Mouse (Mus musculus): ENCODE measurements at regions not wholly inside any gene's neighbourhood (a gene's known extent, or its start where the extent isn't known, plus 50 kb on each side); places are given as distances from the start of the nearest gene placed in this dataset.

DNA sequence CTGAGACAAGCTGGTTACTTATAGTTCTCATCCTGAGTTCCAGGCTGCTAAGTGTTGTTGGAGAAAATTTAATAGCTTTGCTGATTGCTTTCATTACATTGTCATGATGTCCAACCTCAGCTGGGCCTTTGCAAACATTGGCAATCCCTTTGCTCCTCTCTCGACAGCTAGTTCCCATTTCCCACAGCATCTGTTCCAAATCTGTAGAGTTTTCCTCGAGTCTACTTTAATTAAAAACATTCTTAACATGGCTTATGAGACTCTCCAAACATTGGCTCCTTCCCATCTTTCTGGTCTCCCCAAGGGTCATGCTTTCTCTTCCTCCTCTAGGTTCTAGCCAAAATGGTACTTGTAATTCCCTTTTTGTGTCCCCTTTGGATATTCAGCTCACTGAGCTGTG, 672.6 kb upstream of the Gm8797 start:
- 0 out of 2 replicates have a peak, but pooled peaks cover 2% of the 10 kb centered on the region for H3K9me3 ChIP-seq (ENCODE audit: control insufficient read depth, low read length)
- no peak overlapping the region for H3K27ac ChIP-seq (ENCODE audit: low read length)
- H3K9ac ChIP-seq (replicated peaks; ENCODE audit: low read depth, low read length), result no peak overlapping the region
- no peak for ATAC-seq
- H3K36me3 ChIP-seq (ENCODE audit: control insufficient read depth, insufficient read depth), result no peaks in the 10 kb centered on the region
- no peak overlapping the region for H3K4me3 ChIP-seq (replicated peaks; ENCODE audit: low read length)
- WGBS, result 51% methylated on average over 2 of the region's 2 CpGs
- no peaks in the 10 kb centered on the region for H3K4me1 ChIP-seq (replicated peaks; ENCODE audit: control insufficient read depth, insufficient read depth, low read length)
- no peaks in the 10 kb centered on the region for H3K27me3 ChIP-seq (replicated peaks; ENCODE audit: control insufficient read depth, insufficient read depth, low read length)
- no peak overlapping the region for H3K4me2 ChIP-seq (ENCODE audit: low read length)

- no peak for ATAC-seq
- no peaks in the 10 kb centered on the region for H3K27me3 ChIP-seq (replicated peaks; ENCODE audit: control insufficient read depth, insufficient read depth, low read length)
- no peak overlapping the region for H3K27ac ChIP-seq (ENCODE audit: low read length)
- no peaks in the 10 kb centered on the region for H3K9me3 ChIP-seq (ENCODE audit: control insufficient read depth, low read length)
- no peaks in the 10 kb centered on the region for H3K36me3 ChIP-seq (ENCODE audit: control insufficient read depth, insufficient read depth)
- H3K4me1 ChIP-seq (replicated peaks; ENCODE audit: control insufficient read depth, insufficient read depth, low read length), result peaks cover 4% of the 10 kb centered on the region; the same call in 1 of the 2 replicates
- H3K4me2 ChIP-seq (ENCODE audit: low read length), result no peak overlapping the region
- H3K4me3 ChIP-seq (replicated peaks; ENCODE audit: low read length), result no peak overlapping the region
- H3K9ac ChIP-seq (replicated peaks; ENCODE audit: low read depth, low read length), result no peak overlapping the region
Measured at GRCm38 (mm10) chr3:5086721-5087120, 663.9 kb upstream of the Gm8797 start.

DNA sequence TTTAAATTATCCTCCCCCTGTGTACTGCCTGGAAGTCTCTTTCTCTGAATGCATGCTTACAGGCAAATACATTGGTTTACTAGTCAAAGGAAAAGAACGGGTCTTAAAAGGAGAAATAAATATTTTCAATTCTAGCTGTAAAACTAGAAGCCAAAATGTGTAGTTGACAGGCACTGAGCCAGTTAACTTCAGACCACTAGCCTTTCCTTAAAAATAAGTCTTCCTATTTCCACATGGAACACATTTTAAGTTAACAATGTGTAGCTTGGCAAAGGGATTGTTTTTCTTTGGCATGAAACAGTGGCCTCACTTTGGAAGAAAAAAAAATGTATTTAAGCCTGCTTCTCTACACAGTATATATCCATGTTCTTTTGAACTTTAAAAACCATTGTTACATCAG, 661.7 kb upstream of the Gm8797 start:
- Histone ChIP-seq H3K9me3 (ENCODE audit: control insufficient read depth, low read length) (no peaks in the 10 kb centered on the region), H3K4me1 (replicated peaks; ENCODE audit: control insufficient read depth, insufficient read depth, low read length) (peaks cover 4% of the 10 kb centered on the region; the same call in 1 of the 2 replicates), H3K4me2 (ENCODE audit: low read length) (no peak overlapping the region), H3K27me3 (replicated peaks; ENCODE audit: control insufficient read depth, insufficient read depth, low read length) (no peaks in the 10 kb centered on the region), H3K9ac (replicated peaks; ENCODE audit: low read depth, low read length) (no peak overlapping the region), H3K36me3 (ENCODE audit: control insufficient read depth, insufficient read depth) (no peaks in the 10 kb centered on the region), H3K27ac (ENCODE audit: low read length) (no peak overlapping the region), H3K4me3 (replicated peaks; ENCODE audit: low read length) (no peak overlapping the region)
- ATAC-seq, result no peak
- 72% methylated on average over 1 of the region's 1 CpGs for WGBS

GRCm38 (mm10) chr3:5089393-5090010, 661.1 kb upstream of the Gm8797 start:
- Histone ChIP-seq H3K36me3 (ENCODE audit: control insufficient read depth, insufficient read depth) (no peaks in the 10 kb centered on the region), H3K4me3 (replicated peaks; ENCODE audit: low read length) (no peak overlapping the region), H3K27ac (ENCODE audit: low read length) (no peak overlapping the region), H3K4me2 (ENCODE audit: low read length) (no peak overlapping the region), H3K9ac (replicated peaks; ENCODE audit: low read depth, low read length) (no peak overlapping the region), H3K27me3 (replicated peaks; ENCODE audit: control insufficient read depth, insufficient read depth, low read length) (no peaks in the 10 kb centered on the region), H3K4me1 (replicated peaks; ENCODE audit: control insufficient read depth, insufficient read depth, low read length) (peaks cover 4% of the 10 kb centered on the region; the same call in 1 of the 2 replicates), H3K9me3 (ENCODE audit: control insufficient read depth, low read length) (no peaks in the 10 kb centered on the region)
- ATAC-seq, result no peak
- 87% methylated on average over 4 of the region's 4 CpGs for WGBS

DNA sequence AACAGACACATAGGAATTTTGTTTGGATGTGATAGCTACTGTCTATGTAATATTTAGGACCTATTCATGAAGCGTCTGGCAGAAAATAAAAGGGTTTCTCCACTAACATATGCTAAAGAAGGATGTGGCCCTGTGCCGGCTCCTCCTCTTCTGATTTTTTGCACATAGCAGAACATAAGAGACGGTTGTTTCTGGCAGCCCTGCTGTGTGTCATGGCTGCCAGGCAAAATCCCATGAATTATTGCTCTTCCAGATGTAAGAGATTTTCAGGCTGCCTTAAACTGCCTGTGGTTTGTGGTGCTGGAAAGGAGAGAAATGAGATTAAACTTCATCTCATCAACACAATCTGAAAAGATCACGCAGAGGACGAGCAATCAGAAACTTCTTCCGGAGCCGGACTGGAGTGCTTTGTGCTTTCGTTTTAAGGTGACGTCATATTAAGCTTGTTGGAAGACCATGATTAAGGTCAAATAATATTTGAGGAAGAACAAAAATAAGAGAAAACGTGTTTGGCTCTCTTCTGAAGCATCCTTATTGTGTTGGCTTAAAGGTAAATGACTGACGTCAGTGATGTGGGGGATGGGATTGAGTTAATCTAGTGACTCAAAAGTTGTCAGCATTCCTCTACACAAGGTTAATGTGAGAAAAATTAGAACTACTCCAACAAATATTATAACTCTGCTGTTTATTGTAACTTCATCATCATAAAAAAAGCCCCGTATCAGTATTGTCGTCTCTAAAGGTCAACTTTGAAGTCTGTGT, 660.3 kb upstream of the Gm8797 start:
- ATAC-seq, result peak; percentile 52; the same call in 1 of the 2 replicates
- 81% methylated on average over 13 of the region's 13 CpGs for WGBS
- H3K27ac ChIP-seq (ENCODE audit: low read length), result no peak overlapping the region
- H3K27me3 ChIP-seq (replicated peaks; ENCODE audit: control insufficient read depth, insufficient read depth, low read length), result no peaks in the 10 kb centered on the region
- no peak overlapping the region for H3K4me3 ChIP-seq (replicated peaks; ENCODE audit: low read length)
- no peaks in the 10 kb centered on the region for H3K9me3 ChIP-seq (ENCODE audit: control insufficient read depth, low read length)
- H3K36me3 ChIP-seq (ENCODE audit: control insufficient read depth, insufficient read depth), result no peaks in the 10 kb centered on the region
- no peak overlapping the region for H3K4me2 ChIP-seq (ENCODE audit: low read length)
- H3K4me1 ChIP-seq (replicated peaks; ENCODE audit: control insufficient read depth, insufficient read depth, low read length), result peaks cover 4% of the 10 kb centered on the region; the same call in 1 of the 2 replicates
- no peak overlapping the region for H3K9ac ChIP-seq (replicated peaks; ENCODE audit: low read depth, low read length)

GRCm38 (mm10) chr3:5090987-5091386, 659.6 kb upstream of the Gm8797 start:
- H3K4me1 ChIP-seq (replicated peaks; ENCODE audit: control insufficient read depth, insufficient read depth, low read length), result peaks cover 4% of the 10 kb centered on the region; the same call in 1 of the 2 replicates
- no peaks in the 10 kb centered on the region for H3K27me3 ChIP-seq (replicated peaks; ENCODE audit: control insufficient read depth, insufficient read depth, low read length)
- no peak for ATAC-seq
- H3K27ac ChIP-seq (ENCODE audit: low read length), result no peak overlapping the region
- H3K4me2 ChIP-seq (ENCODE audit: low read length), result no peak overlapping the region
- H3K9ac ChIP-seq (replicated peaks; ENCODE audit: low read depth, low read length), result no peak overlapping the region
- no peak overlapping the region for H3K4me3 ChIP-seq (replicated peaks; ENCODE audit: low read length)
- no peaks in the 10 kb centered on the region for H3K9me3 ChIP-seq (ENCODE audit: control insufficient read depth, low read length)
- no peaks in the 10 kb centered on the region for H3K36me3 ChIP-seq (ENCODE audit: control insufficient read depth, insufficient read depth)
